Mouse (Mus musculus): ENCODE data around the gene Trim56. TPM values are rescaled to one million over a fixed set of nuclear protein-coding genes. Genes with fewer than 3 reads are reported as not detected.

Gene Trim56
- polyA plus RNA-seq, 1 experiment from 2014 or later: 3.2 TPM

GRCm38 (mm10) chr5:137075726-137076125 lies 40.3 kb downstream of the Trim56 start:
- no peak overlapping the region for H3K9ac ChIP-seq (ENCODE audit: low read length)

GRCm38 (mm10) chr5:137074191-137074651 lies 41.8 kb downstream of the Trim56 start:
- Histone ChIP-seq H3K27me3 (replicated peaks; ENCODE audit: control insufficient read depth, insufficient read depth, low read length) (no peaks in the 10 kb centered on the region), H3K4me2 (ENCODE audit: low read length) (no peak overlapping the region), H3K4me1 (ENCODE audit: control insufficient read depth, insufficient read depth, low read length) (no peaks in the 10 kb centered on the region), H3K36me3 (ENCODE audit: control insufficient read depth, insufficient read depth, low read length) (no peaks in the 10 kb centered on the region), H3K9me3 (replicated peaks; ENCODE audit: control insufficient read depth, low read length) (no peaks in the 10 kb centered on the region), H3K4me3 (ENCODE audit: low read depth, low read length) (no peak overlapping the region), H3K9ac (ENCODE audit: low read length) (no peak overlapping the region), H3K27ac (ENCODE audit: low read depth, low read length) (no peak overlapping the region)
- 39% methylated on average over 6 of the region's 6 CpGs for WGBS
- DNase-seq (ENCODE audit: low spot score) (no peak), ATAC-seq (no peak)

More at GRCm38 (mm10) chr5:137075726-137076125, 40.3 kb downstream of the Trim56 start:
- Histone ChIP-seq H3K9me3 (replicated peaks; ENCODE audit: control insufficient read depth, low read length) (no peaks in the 10 kb centered on the region), H3K27me3 (replicated peaks; ENCODE audit: control insufficient read depth, insufficient read depth, low read length) (no peaks in the 10 kb centered on the region), H3K36me3 (ENCODE audit: control insufficient read depth, insufficient read depth, low read length) (no peaks in the 10 kb centered on the region), H3K4me3 (ENCODE audit: low read depth, low read length) (no peak overlapping the region), H3K4me1 (ENCODE audit: control insufficient read depth, insufficient read depth, low read length) (no peaks in the 10 kb centered on the region), H3K4me2 (ENCODE audit: low read length) (no peak overlapping the region), H3K27ac (ENCODE audit: low read depth, low read length) (no peak overlapping the region)
- no peak for ATAC-seq
- no peak for DNase-seq (ENCODE audit: low spot score)
- WGBS: 79% methylated on average over 6 of the region's 6 CpGs

DNA sequence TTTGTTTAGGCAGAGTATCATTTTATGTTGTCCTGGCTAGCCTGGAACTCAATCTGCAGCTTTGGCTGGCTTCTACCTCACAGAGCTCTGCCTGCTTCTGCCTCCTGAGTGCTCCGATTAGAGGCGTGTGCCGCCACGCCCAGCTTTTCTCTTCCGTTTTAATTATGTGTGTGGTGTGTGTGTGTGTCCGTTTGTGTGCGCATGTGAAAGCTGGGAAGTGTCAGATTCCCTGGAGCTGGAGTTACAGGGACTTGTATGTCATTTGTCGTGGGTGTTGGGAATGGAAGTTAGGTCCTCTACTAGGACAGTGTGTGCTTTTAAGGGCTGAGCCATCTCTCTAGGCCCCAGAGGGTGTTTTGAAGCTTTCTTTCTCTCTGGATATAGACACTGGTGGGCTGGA lies 42.9 kb downstream of the Trim56 start:
- Histone ChIP-seq H3K4me3 (ENCODE audit: low read depth, low read length) (no peak overlapping the region), H3K9ac (ENCODE audit: low read length) (no peak overlapping the region), H3K4me2 (ENCODE audit: low read length) (no peak overlapping the region), H3K27ac (ENCODE audit: low read depth, low read length) (no peak overlapping the region), H3K9me3 (replicated peaks; ENCODE audit: control insufficient read depth, low read length) (no peaks in the 10 kb centered on the region), H3K36me3 (ENCODE audit: control insufficient read depth, insufficient read depth, low read length) (no peaks in the 10 kb centered on the region), H3K27me3 (replicated peaks; ENCODE audit: control insufficient read depth, insufficient read depth, low read length) (no peaks in the 10 kb centered on the region), H3K4me1 (ENCODE audit: control insufficient read depth, insufficient read depth, low read length) (no peaks in the 10 kb centered on the region)
- ATAC-seq: no peak
- WGBS: 90% methylated on average over 8 of the region's 8 CpGs
- DNase-seq (ENCODE audit: low spot score): no peak

- Histone ChIP-seq H3K36me3 (ENCODE audit: control insufficient read depth, insufficient read depth, low read length) (no peaks in the 10 kb centered on the region), H3K4me2 (ENCODE audit: low read length) (peak within 1 kb of the TSS; percentile 45), H3K27me3 (replicated peaks; ENCODE audit: control insufficient read depth, insufficient read depth, low read length) (no peaks in the 10 kb centered on the region), H3K9ac (ENCODE audit: low read length) (peak within 1 kb of the TSS; percentile 46; the same call in 1 of the 2 replicates), H3K4me1 (ENCODE audit: control insufficient read depth, insufficient read depth, low read length) (no peaks in the 10 kb centered on the region), H3K9me3 (replicated peaks; ENCODE audit: control insufficient read depth, low read length) (no peaks in the 10 kb centered on the region), H3K4me3 (ENCODE audit: low read depth, low read length) (peak within 1 kb of the TSS; percentile 11; the same call in 1 of the 2 replicates), H3K27ac (ENCODE audit: low read depth, low read length) (no peak within 1 kb of the TSS; the same call in 1 of the 2 replicates)
- WGBS: 14% methylated on average over 23 of the region's 23 CpGs
- ATAC-seq (peak; percentile 75; the same call in 1 of the 2 replicates), DNase-seq (ENCODE audit: low spot score) (peak; percentile 74)
These were observed 43.7 kb downstream of the Trim56 start, which contains the start of gene Serpine1 for GRCm38 (mm10) chr5:137072079-137072960. TSS of gene Serpine1 (minus strand) at chr5:137072268.

- H3K27me3 ChIP-seq (replicated peaks; ENCODE audit: control insufficient read depth, insufficient read depth, low read length): no peaks in the 10 kb centered on the region
- H3K27ac ChIP-seq (ENCODE audit: low read depth, low read length): no peak overlapping the region
- H3K4me3 ChIP-seq (ENCODE audit: low read depth, low read length): no peak overlapping the region
- no peak for DNase-seq (ENCODE audit: low spot score)
- no peak overlapping the region for H3K9ac ChIP-seq (ENCODE audit: low read length)
- no peaks in the 10 kb centered on the region for H3K4me1 ChIP-seq (ENCODE audit: control insufficient read depth, insufficient read depth, low read length)
- WGBS: 81% methylated on average over 19 of the region's 19 CpGs
- H3K4me2 ChIP-seq (ENCODE audit: low read length): no peak overlapping the region
- no peak for ATAC-seq
- H3K36me3 ChIP-seq (ENCODE audit: control insufficient read depth, insufficient read depth, low read length): no peaks in the 10 kb centered on the region
- no peaks in the 10 kb centered on the region for H3K9me3 ChIP-seq (replicated peaks; ENCODE audit: control insufficient read depth, low read length)
These were observed 45.0 kb downstream of the Trim56 start for GRCm38 (mm10) chr5:137070881-137071605.

- Histone ChIP-seq H3K27ac (ENCODE audit: low read depth, low read length) (no peak overlapping the region), H3K4me2 (ENCODE audit: low read length) (no peak overlapping the region), H3K4me1 (ENCODE audit: control insufficient read depth, insufficient read depth, low read length) (no peaks in the 10 kb centered on the region), H3K9me3 (replicated peaks; ENCODE audit: control insufficient read depth, low read length) (no peaks in the 10 kb centered on the region), H3K36me3 (ENCODE audit: control insufficient read depth, insufficient read depth, low read length) (no peaks in the 10 kb centered on the region), H3K4me3 (ENCODE audit: low read depth, low read length) (no peak overlapping the region), H3K27me3 (replicated peaks; ENCODE audit: control insufficient read depth, insufficient read depth, low read length) (no peaks in the 10 kb centered on the region), H3K9ac (ENCODE audit: low read length) (no peak overlapping the region)
- no peak for DNase-seq (ENCODE audit: low spot score)
- no peak for ATAC-seq
- 75% methylated on average over 4 of the region's 4 CpGs for WGBS
These were observed 47.3 kb downstream of the Trim56 start for GRCm38 (mm10) chr5:137068711-137069110.

GRCm38 (mm10) chr5:137065923-137066322 lies 50.1 kb downstream of the Trim56 start:
- H3K4me3 ChIP-seq (ENCODE audit: low read depth, low read length): no peak overlapping the region
- H3K36me3 ChIP-seq (ENCODE audit: control insufficient read depth, insufficient read depth, low read length): no peaks in the 10 kb centered on the region
- H3K9ac ChIP-seq (ENCODE audit: low read length): no peak overlapping the region
- WGBS: 75% methylated on average over 8 of the region's 8 CpGs
- no peak overlapping the region for H3K27ac ChIP-seq (ENCODE audit: low read depth, low read length)
- H3K9me3 ChIP-seq (replicated peaks; ENCODE audit: control insufficient read depth, low read length): no peaks in the 10 kb centered on the region
- no peaks in the 10 kb centered on the region for H3K4me1 ChIP-seq (ENCODE audit: control insufficient read depth, insufficient read depth, low read length)
- ATAC-seq (no peak), DNase-seq (ENCODE audit: low spot score) (no peak)
- H3K27me3 ChIP-seq (replicated peaks; ENCODE audit: control insufficient read depth, insufficient read depth, low read length): no peaks in the 10 kb centered on the region
- no peak overlapping the region for H3K4me2 ChIP-seq (ENCODE audit: low read length)

DNA sequence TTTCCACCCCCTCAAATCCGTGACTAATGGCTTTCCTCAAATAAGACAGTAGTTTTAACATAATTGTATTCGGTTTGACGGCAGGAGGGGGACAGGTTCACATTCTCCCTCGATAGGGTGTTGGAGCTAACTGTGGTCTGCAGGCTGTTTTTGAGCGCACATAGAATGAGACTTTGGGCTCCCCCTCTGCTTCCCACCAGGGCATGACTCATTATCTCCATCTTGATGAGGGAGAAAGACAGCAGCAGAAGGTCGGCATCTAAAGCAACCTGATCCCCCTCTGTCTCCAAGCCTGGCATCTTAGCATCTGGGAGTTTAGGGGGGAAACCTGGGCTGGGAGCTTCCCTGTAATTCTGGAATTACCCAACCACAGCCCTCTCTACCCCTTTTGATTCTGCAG lies 50.6 kb downstream of the Trim56 start:
- Histone ChIP-seq H3K4me2 (ENCODE audit: low read length) (no peak overlapping the region), H3K27me3 (replicated peaks; ENCODE audit: control insufficient read depth, insufficient read depth, low read length) (no peaks in the 10 kb centered on the region), H3K9me3 (replicated peaks; ENCODE audit: control insufficient read depth, low read length) (no peaks in the 10 kb centered on the region), H3K4me3 (ENCODE audit: low read depth, low read length) (no peak overlapping the region), H3K9ac (ENCODE audit: low read length) (no peak overlapping the region), H3K4me1 (ENCODE audit: control insufficient read depth, insufficient read depth, low read length) (no peaks in the 10 kb centered on the region), H3K36me3 (ENCODE audit: control insufficient read depth, insufficient read depth, low read length) (no peaks in the 10 kb centered on the region), H3K27ac (ENCODE audit: low read depth, low read length) (no peak overlapping the region)
- 69% methylated on average over 6 of the region's 6 CpGs for WGBS
- ATAC-seq (no peak), DNase-seq (ENCODE audit: low spot score) (no peak)

Measured in forebrain, embryonic 14.5 days (tissue).